Mouse (Mus musculus): ENCODE results near the gene Wdr89. TPM values are rescaled to one million over a fixed set of nuclear protein-coding genes. Genes with fewer than 3 reads are reported as not detected.
A peak's percentile ranks its signal among the peaks of the same experiment; 100 is the strongest.
"Not testable (repeated sequence)": the region's sequence is repeated elsewhere in the genome, so short reads cannot be mapped to it uniquely, and the experiment has no call there.

Wdr89 gene
- polyA plus RNA-seq, 1 experiment from 2014 or later, result 2.0 TPM

DNA sequence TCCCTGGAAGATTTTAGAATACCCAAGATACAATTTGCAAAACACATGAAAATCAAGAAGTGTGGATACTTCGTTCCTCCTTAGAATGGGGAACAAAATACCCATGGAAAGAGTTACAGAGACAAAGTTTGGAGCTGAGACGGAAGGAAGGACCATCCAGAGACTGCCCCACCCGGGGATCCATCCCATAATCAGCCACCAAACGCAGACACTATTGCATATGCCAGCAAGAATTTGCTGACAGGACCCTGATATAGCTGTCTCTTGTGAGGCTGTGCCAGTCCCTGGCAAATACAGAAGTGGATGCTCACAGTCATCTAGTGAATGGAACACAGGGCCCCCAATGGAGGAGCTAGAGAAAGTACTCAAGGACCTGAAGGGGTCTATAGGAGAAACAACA lies 14.7 kb upstream of the Wdr89 start:
- not testable (repeated sequence) for H3K79me2 ChIP-seq (ENCODE audit: inconsistent target); H3K36me3 ChIP-seq (ENCODE audit: inconsistent target); H3K4me3 ChIP-seq (ENCODE audit: inconsistent target); H3K27ac ChIP-seq
- 62% methylated on average over 4 of the region's 4 CpGs for WGBS (ENCODE audit: missing documents)

DNA sequence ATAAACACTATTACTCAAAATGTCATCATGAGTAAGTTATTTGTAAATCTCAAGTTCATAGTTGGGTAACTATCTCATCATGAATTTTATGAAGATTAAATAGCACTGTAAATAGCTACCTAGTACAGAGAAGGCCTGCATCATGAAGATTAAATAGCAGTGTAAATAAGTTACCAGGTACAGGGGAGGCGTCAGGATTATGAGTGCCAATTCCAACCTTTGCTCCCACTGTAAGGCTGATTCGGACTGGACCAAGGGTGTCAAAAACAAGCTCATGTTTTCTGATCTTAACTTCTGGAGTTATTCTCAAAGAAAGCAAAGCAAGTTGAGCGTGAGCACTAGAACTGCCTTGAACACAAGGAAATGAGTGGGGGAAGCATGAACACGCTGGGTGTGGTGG lies 14.3 kb upstream of the Wdr89 start:
- H3K27ac ChIP-seq, result no peak overlapping the region
- H3K79me2 ChIP-seq (ENCODE audit: inconsistent target), result no peaks in the 10 kb centered on the region
- H3K36me3 ChIP-seq (ENCODE audit: inconsistent target), result no peaks in the 10 kb centered on the region
- no peak overlapping the region for H3K4me3 ChIP-seq (ENCODE audit: inconsistent target)
- WGBS (ENCODE audit: missing documents), result 94% methylated on average over 4 of the region's 4 CpGs

DNA sequence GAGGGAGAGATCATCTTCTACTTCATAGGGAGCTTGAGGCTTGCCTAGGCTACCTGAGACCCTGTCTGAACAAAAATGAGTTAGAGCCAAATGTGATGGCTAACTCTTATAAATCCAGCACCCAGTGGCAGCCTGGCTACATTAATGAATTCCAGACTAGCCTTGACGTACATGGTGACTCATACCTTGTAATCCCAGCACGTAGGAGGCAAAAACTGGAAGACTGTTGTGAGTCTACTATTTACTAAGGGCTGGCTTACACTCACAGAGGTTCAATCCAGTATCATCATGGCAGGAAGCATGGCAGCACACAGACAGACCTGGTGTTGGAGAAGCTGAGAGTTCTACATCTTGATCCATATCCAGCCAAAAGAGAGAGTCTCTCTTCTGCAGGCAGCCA lies 13.5 kb upstream of the Wdr89 start:
- no peak overlapping the region for H3K4me3 ChIP-seq (ENCODE audit: inconsistent target)
- H3K36me3 ChIP-seq (ENCODE audit: inconsistent target), result no peaks in the 10 kb centered on the region
- H3K79me2 ChIP-seq (ENCODE audit: inconsistent target), result no peaks in the 10 kb centered on the region
- H3K27ac ChIP-seq, result no peak overlapping the region
- WGBS (ENCODE audit: missing documents), result 89% methylated on average over 2 of the region's 2 CpGs

DNA sequence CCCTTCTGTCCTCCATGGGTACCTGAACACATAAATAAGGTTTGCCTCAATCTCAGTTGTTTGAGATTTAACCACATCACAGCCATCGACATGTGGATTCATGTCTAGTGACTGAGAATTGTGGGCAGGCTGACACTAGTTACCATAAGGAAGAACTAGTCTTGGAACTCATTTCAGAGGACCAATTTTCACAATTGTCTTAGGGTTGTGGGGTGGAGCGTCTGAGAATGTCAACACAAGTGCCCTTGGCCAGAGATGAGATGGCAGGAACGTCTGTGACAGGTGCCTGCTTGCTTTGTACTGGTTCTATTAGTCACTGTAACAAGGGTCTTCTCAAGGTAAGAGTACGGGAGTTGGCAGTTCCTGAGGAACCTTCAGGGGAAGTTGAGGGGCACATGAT lies 11.8 kb upstream of the Wdr89 start:
- no peak overlapping the region for H3K27ac ChIP-seq
- H3K79me2 ChIP-seq (ENCODE audit: inconsistent target), result no peaks in the 10 kb centered on the region
- H3K36me3 ChIP-seq (ENCODE audit: inconsistent target), result no peaks in the 10 kb centered on the region
- 80% methylated on average over 4 of the region's 4 CpGs for WGBS (ENCODE audit: missing documents)
- H3K4me3 ChIP-seq (ENCODE audit: inconsistent target), result no peak overlapping the region

DNA sequence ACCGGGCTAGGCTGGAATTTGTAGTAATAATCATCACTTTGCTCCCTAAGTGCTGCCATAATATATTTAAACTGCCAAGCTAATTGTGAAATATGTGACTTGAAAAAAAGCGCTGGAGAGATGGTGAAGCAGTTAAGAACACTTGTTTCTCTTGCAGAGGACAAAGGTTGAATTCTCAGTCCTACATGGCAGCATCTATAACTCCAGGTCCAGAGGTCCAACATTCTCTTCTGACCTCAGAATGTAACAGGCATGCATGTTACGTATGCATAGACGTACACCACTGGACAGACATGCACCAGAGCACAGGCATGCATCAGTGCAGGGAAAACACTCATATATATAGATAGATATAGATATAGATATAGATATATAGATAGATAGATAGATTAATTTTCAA lies 9.1 kb upstream of the Wdr89 start:
- 91% methylated on average over 4 of the region's 4 CpGs for WGBS (ENCODE audit: missing documents)

DNA sequence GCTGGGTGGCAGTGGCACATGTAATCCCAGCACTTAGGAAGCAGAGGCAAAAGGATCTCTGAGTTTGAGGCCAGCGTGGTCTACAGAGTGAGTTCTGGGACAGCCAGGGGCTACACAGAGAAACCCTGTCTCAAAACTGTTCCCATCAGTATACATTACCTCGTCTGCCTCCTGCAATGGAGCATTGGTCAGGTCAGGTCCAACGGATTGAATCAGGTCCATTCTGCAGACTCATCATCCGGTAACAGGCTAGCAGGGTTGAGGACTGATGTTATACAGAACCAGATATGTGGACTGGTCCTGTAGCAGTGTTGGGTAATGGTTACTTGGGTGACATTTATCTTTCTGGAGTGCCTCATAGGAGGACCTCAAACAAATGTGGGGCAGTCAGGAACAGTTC lies 3.3 kb upstream of the Wdr89 start:
- Histone ChIP-seq H3K27ac (no peak overlapping the region), H3K79me2 (ENCODE audit: inconsistent target) (peaks cover 12% of the 10 kb centered on the region), H3K4me3 (ENCODE audit: inconsistent target) (no peak overlapping the region), H3K36me3 (ENCODE audit: inconsistent target) (no peaks in the 10 kb centered on the region)
- 91% methylated on average over 4 of the region's 4 CpGs for WGBS (ENCODE audit: missing documents)

More for the DNA sequence above, 9.1 kb upstream of the Wdr89 start:
- Histone ChIP-seq H3K4me3 (ENCODE audit: inconsistent target) (no peak overlapping the region), H3K36me3 (ENCODE audit: inconsistent target) (no peaks in the 10 kb centered on the region), H3K27ac (no peak overlapping the region), H3K79me2 (ENCODE audit: inconsistent target) (no peaks in the 10 kb centered on the region)

DNA sequence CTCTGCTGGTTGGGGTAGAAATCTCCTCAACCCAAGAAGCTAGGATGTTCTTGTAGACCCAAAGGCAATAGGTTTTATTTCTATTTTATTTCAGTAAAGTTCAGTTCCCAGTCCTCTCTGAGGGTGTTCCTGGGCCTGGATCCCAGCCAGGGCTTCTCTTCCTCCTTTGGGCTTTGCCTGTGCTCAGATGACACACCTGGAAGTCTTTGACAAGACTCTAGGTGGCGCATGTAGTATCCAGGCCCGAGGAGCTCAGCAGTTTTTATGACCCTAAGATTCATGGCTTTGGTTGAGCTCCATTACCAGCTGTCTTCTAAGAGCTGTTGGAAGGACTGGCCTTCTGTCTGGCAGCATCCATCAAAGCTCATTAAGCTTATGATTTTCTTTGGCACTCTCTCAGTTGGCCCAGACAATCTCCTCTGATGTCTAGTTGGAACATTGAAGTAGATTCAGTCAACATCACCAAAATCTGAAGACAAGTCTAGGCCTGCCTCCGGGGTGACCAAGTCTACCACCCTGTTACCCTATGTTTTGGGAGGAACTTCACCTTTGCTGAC lies 2.5 kb upstream of the Wdr89 start:
- WGBS (ENCODE audit: missing documents), result 70% methylated on average over 3 of the region's 3 CpGs
- Histone ChIP-seq H3K4me3 (ENCODE audit: inconsistent target) (no peak overlapping the region), H3K36me3 (ENCODE audit: inconsistent target) (no peaks in the 10 kb centered on the region), H3K79me2 (ENCODE audit: inconsistent target) (peaks cover 12% of the 10 kb centered on the region), H3K27ac (no peak overlapping the region)

DNA sequence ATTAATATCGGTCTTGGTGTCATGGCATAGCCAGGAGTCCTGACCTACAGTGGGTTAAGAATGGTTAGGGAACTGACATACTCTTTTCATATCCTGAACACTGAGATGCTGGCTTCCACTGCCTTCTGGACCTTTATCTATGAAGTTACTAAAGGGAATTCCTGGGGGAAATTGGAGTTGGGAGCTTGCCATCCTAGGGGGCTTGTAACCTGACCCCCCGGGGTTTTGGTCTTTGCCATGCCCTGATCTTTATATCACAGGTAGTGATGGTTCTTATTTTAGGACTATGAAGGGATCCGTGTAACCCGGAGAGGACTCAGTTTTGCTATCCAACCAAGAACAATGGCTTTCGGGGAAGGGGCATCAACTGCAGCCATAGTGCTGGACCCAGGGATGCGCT lies 1.3 kb upstream of the Wdr89 start:
- 85% methylated on average over 6 of the region's 6 CpGs for WGBS (ENCODE audit: missing documents)
- Histone ChIP-seq H3K27ac (peak overlapping the region; percentile 88), H3K36me3 (ENCODE audit: inconsistent target) (no peaks in the 10 kb centered on the region)

DNA sequence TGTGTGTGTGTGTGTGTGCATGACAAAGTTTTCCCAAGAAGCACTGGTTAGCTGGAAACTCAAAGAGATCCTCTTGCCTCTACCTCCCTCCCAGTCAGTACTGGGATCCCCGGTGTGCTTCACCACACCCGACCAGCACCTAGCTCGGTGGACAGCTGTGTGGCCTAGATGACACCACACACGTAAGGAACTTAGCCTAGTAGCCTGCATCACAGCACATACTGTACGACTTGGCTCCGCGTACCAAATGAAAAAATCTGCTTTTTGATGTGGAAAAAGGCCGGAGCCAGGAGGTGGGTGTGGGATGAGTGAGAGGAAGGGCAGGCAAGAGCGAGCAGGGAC lies 450 bp downstream of the Wdr89 start:
- H3K27ac ChIP-seq, result peak overlapping the region; percentile 74
- WGBS (ENCODE audit: missing documents), result 0% methylated on average over 9 of the region's 9 CpGs
- H3K36me3 ChIP-seq (ENCODE audit: inconsistent target), result no peaks in the 10 kb centered on the region

More for the DNA sequence above, 1.3 kb upstream of the Wdr89 start:
- Histone ChIP-seq H3K79me2 (ENCODE audit: inconsistent target) (peaks cover 12% of the 10 kb centered on the region), H3K4me3 (ENCODE audit: inconsistent target) (peak overlapping the region; percentile 80)

DNA sequence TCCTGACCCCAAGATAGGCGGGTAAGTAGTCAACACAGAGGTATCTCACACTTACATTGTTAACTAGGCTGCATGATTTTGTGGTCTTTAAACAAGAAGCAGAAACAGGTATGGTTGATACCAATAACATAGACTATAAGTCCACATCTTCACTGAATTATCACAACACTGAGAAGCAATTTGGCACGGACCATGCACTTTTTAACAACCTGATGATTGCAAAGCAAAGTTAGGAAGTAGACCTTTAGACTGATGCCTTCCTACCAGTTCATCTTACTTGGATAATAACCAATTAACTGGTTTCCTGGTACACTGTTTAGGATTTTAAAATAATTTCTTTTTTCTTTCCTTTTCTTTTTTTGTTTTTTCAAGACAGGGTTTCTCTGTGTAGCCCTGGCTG lies 1.1 kb downstream of the Wdr89 start:
- WGBS (ENCODE audit: missing documents), result 95% methylated on average over 2 of the region's 2 CpGs
- peaks cover 12% of the 10 kb centered on the region for H3K79me2 ChIP-seq (ENCODE audit: inconsistent target)
- peak overlapping the region; percentile 72; the same call in 1 of the 2 replicates for H3K4me3 ChIP-seq (ENCODE audit: inconsistent target)
- no peak overlapping the region for H3K27ac ChIP-seq
- no peaks in the 10 kb centered on the region for H3K36me3 ChIP-seq (ENCODE audit: inconsistent target)

More for the DNA sequence above, 450 bp downstream of the Wdr89 start:
- peaks cover 12% of the 10 kb centered on the region for H3K79me2 ChIP-seq (ENCODE audit: inconsistent target)
- H3K4me3 ChIP-seq (ENCODE audit: inconsistent target), result peak overlapping the region; percentile 72

DNA sequence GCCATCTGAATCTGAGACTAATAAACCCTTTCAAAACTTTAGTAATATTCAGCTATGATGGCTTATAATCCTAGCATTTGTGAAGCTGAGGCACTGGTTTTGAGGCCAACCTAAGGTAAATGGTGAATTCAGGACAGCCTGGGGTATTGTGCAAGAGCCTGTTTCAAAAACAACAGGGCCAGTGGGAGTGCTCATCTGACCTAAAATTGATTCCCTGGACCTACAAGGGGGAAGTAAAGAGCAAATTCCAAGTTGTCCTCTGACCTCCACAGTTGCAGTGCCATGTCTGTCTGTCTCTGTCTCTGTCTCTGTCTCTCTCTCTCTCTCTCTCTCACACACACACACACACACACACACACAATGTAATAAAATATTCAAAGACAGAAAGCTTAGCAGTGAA lies 2.4 kb downstream of the Wdr89 start:
- Histone ChIP-seq H3K4me3 (ENCODE audit: inconsistent target) (no peak overlapping the region), H3K36me3 (ENCODE audit: inconsistent target) (no peaks in the 10 kb centered on the region), H3K27ac (no peak overlapping the region), H3K79me2 (ENCODE audit: inconsistent target) (peaks cover 12% of the 10 kb centered on the region)

DNA sequence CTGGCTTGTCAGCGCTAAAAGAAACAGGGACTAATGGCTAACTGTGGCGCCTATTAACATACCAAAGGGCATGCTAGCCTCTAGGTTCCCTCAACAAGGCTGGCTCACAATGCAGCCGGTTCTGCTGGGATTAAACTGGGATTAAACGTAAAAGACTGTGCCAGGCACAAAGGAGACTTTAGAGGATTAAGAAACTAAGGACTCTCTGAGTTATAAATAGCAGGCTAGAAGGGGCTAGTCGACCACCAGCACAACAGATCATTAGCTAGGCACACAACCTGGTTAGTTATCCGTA lies 4.9 kb downstream of the Wdr89 start:
- Histone ChIP-seq H3K4me3 (ENCODE audit: inconsistent target) (no peak overlapping the region), H3K36me3 (ENCODE audit: inconsistent target) (no peaks in the 10 kb centered on the region), H3K79me2 (ENCODE audit: inconsistent target) (no peaks in the 10 kb centered on the region), H3K27ac (no peak overlapping the region)
- WGBS (ENCODE audit: missing documents), result 88% methylated on average over 6 of the region's 6 CpGs

DNA sequence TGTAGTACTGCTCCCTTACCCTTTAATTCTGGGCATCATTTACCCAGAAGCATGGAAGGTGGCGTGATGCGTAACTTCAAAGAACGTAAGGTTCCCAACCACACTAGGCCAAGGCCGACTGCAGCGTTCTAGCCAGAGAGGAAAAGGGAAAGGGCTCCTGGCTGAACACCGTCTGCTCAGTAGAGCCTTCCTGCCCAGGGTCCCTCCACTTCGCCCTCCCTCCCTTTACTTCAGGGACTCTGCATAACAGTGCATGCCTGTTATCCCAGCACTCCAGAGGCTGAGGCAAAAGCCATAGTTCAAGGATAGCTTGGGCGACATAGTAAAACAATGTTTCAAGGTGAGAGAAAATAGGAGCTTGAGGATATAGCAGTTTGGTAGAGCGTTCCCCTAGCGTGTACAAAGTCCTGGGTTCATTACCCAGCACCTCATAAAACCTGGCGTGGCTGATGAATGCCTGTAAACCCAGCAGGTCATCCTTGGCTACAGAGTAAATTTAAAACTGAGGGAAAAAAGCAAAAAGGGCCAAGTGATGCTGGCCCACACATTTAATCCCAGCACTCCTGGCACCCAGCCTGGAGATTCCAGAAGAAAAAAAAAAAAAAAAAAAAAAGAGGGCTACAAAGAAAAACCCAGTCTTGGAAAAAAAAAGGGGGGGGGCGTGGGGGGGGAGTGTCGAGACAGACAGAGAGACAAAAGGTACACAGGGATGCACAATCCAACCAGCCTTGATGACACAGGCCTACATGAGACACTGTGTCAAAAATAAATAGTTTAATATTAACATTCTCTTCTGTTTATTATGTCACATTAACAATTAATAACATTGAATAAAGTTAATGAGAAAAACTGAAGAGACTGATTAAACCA lies 5.5 kb downstream of the Wdr89 start:
- 97% methylated on average over 11 of the region's 13 CpGs for WGBS (ENCODE audit: missing documents)
- no peak overlapping the region for H3K27ac ChIP-seq
- H3K36me3 ChIP-seq (ENCODE audit: inconsistent target), result no peaks in the 10 kb centered on the region
- no peak overlapping the region for H3K4me3 ChIP-seq (ENCODE audit: inconsistent target)
- no peaks in the 10 kb centered on the region for H3K79me2 ChIP-seq (ENCODE audit: inconsistent target)

DNA sequence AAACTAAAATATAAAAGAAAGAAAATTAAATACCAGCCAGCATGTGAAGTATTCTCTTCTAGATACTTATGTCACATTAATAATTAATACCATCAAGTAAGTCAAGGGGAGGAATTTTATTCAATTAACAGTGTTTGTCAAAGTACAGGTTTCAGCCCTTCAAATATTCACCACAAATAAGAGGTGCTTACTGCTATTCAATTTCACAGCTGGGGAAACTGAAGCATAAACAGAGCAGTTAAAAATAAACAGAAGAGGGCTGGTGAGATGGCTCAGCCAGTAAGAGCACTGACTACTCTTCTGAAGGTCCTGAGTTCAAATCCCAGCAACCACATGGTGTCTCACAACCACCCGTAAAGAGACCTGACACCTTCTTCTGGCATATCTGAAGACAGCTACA lies 7.0 kb downstream of the Wdr89 start:
- H3K36me3 ChIP-seq (ENCODE audit: inconsistent target), result no peaks in the 10 kb centered on the region
- 100% methylated on average over 1 of the region's 1 CpGs for WGBS (ENCODE audit: missing documents)
- no peaks in the 10 kb centered on the region for H3K79me2 ChIP-seq (ENCODE audit: inconsistent target)
- no peak overlapping the region for H3K27ac ChIP-seq
- no peak overlapping the region for H3K4me3 ChIP-seq (ENCODE audit: inconsistent target)

DNA sequence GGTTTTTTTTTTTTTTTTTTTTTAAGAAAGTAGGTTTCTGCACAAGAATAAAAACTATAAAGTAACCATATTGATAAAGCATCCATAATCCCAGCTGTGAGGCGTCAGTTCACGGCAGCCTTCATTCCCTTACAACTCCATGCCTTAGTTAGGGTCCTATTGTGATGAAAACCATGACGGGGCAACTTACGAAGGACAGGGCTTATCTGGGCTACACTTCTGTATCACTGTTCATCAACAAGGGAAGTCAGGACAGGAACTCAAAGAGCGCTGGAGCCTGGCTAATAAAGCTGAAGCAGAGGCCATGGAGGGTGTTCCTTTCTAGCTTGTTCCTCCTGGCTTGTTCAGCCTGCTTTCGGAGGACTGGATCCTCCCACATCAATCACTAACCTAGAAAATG lies 10.9 kb downstream of the Wdr89 start:
- H3K4me3 ChIP-seq (ENCODE audit: inconsistent target), result no peak overlapping the region
- WGBS (ENCODE audit: missing documents), result 18% methylated on average over 6 of the region's 6 CpGs

DNA sequence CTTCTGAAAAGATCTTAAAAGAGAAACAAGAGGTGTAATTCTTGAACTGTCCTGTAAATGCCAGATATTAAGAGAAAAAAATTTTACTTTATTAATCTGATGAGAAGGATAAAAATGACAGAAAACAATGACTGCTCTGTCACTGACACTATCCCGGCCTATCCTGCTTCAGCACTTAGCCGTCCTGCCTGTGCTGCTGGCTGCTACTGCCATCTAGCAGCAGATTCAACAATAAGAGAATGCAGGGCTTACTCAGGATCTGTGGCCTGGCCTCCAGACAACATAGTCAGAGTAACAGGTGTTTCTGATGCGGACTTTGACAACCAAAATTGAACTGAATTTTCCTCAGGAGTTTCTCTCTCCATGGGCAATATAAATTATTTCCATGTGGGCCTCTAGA lies 12.8 kb downstream of the Wdr89 start:
- 68% methylated on average over 3 of the region's 3 CpGs for WGBS (ENCODE audit: missing documents)
- Histone ChIP-seq H3K36me3 (ENCODE audit: inconsistent target) (no peaks in the 10 kb centered on the region), H3K79me2 (ENCODE audit: inconsistent target) (no peaks in the 10 kb centered on the region), H3K4me3 (ENCODE audit: inconsistent target) (no peak overlapping the region), H3K27ac (no peak overlapping the region)

More for the DNA sequence above, 10.9 kb downstream of the Wdr89 start:
- Histone ChIP-seq H3K27ac (peak overlapping the region; percentile 36), H3K79me2 (ENCODE audit: inconsistent target) (no peaks in the 10 kb centered on the region), H3K36me3 (ENCODE audit: inconsistent target) (no peaks in the 10 kb centered on the region)
